In genomic region chr11:97338302-97338976, GRCm38 (mm10) we compare ENCODE assay signal across 9 mouse cellular contexts. TPM values are rescaled to one million over a fixed set of nuclear protein-coding genes. Genes with fewer than 3 reads are reported as not detected.
DNase-seq lines count a peak whose midpoint lies in the region; ATAC-seq and TF ChIP-seq lines count a peak whose summit lies in the region.
"Had no signal": no experiment of that assay in that cellular context is flagged by ENCODE, and none has a peak within 500 bp of the region (broad histone marks: within the 10 kb centered on the region; RNA-seq: fewer than 3 reads in every experiment).

No protein-coding gene starts in this region.

- H3K27me3 ChIP-seq in kidney, embryonic 15.5 days = 0 out of 2 replicates have a peak, but pooled peaks cover 2% of the 10 kb centered on the region
- H3K27me3 ChIP-seq in kidney, adult 2 months (replicated peaks; ENCODE audit: control insufficient read depth, insufficient read depth, low read length) = no peaks in the 10 kb centered on the region
- no peaks in the 10 kb centered on the region for H3K27me3 ChIP-seq in embryonic facial prominence, embryonic 14.5 days (replicated peaks; ENCODE audit: control insufficient read depth, insufficient read depth, low read length)
- H3K27me3 ChIP-seq in intestine, postnatal 0 days (replicated peaks; ENCODE audit: control insufficient read depth, insufficient read depth, low read length) = no peaks in the 10 kb centered on the region; the same call in 1 of the 2 replicates
- no peaks in the 10 kb centered on the region for H3K27me3 ChIP-seq in thymus, adult 2 months (ENCODE audit: control insufficient read depth, insufficient read depth, low read length)

- H3K4me3 ChIP-seq in kidney, embryonic 15.5 days (replicated peaks) = no peak overlapping the region
- H3K4me3 ChIP-seq in kidney, adult 2 months (ENCODE audit: insufficient read depth, low read depth, low read length) = no peak overlapping the region
- peak overlapping the region; percentile 16 for H3K4me3 ChIP-seq in embryonic facial prominence, embryonic 14.5 days (ENCODE audit: low read depth, low read length)
- no peak overlapping the region for H3K4me3 ChIP-seq in intestine, postnatal 0 days (ENCODE audit: low read depth, low read length)
- no peak overlapping the region for H3K4me3 ChIP-seq in thymus, adult 2 months (ENCODE audit: control insufficient read depth, insufficient read depth, low read length)

- H3K4me1 ChIP-seq in kidney, embryonic 15.5 days = peaks cover 37% of the 10 kb centered on the region
- peaks cover 9% of the 10 kb centered on the region; the same call in 1 of the 2 replicates for H3K4me1 ChIP-seq in kidney, adult 2 months (ENCODE audit: control insufficient read depth, insufficient read depth, low read length)
- H3K4me1 ChIP-seq in embryonic facial prominence, embryonic 14.5 days (ENCODE audit: control insufficient read depth, insufficient read depth, low read length) = peaks cover 15% of the 10 kb centered on the region
- H3K4me1 ChIP-seq in intestine, postnatal 0 days (replicated peaks; ENCODE audit: control insufficient read depth, insufficient read depth, low read length) = no peaks in the 10 kb centered on the region
- peaks cover 25% of the 10 kb centered on the region for H3K4me1 ChIP-seq in thymus, adult 2 months (replicated peaks; ENCODE audit: control insufficient read depth, insufficient read depth, low read length)

- peak overlapping the region; percentile 37 for H3K4me2 ChIP-seq in kidney, embryonic 15.5 days
- peak overlapping the region; percentile 42 for H3K4me2 ChIP-seq in embryonic facial prominence, embryonic 14.5 days (ENCODE audit: low read depth, low read length)
- peak overlapping the region; percentile 47 for H3K4me2 ChIP-seq in intestine, postnatal 0 days (replicated peaks; ENCODE audit: low read depth)

- no peak for TF ChIP-seq POLR2A in kidney, adult 2 months (IDR thresholded peaks at IDR 0.05; ENCODE audit: low read depth, low read length)
- TF ChIP-seq POLR2A in thymus, adult 2 months (IDR thresholded peaks at IDR 0.05; ENCODE audit: control insufficient read depth, extremely low read depth, insufficient read depth, low read length, poor library complexity) = no peak

- TF ChIP-seq CTCF in kidney, adult 2 months (conservative IDR thresholded peaks at IDR 0.05; ENCODE audit: insufficient read depth, insufficient read length, low read depth, low read length) = no peak
- no peak for TF ChIP-seq CTCF in intestine, postnatal 0 days (IDR thresholded peaks at IDR 0.05; ENCODE audit: low read depth)
- TF ChIP-seq CTCF in thymus, adult 2 months (IDR thresholded peaks at IDR 0.05; ENCODE audit: borderline replicate concordance, control insufficient read depth, extremely low read depth, insufficient read depth, low read length, poor library complexity) = no peak

- H3K36me3 ChIP-seq in kidney, embryonic 15.5 days = no peaks in the 10 kb centered on the region
- H3K36me3 ChIP-seq in kidney, adult 2 months (ENCODE audit: control insufficient read depth, insufficient read depth, low read length) = no peaks in the 10 kb centered on the region
- H3K36me3 ChIP-seq in embryonic facial prominence, embryonic 14.5 days (ENCODE audit: control insufficient read depth, insufficient read depth, low read length) = no peaks in the 10 kb centered on the region
- H3K36me3 ChIP-seq in intestine, postnatal 0 days (ENCODE audit: control insufficient read depth, insufficient read depth) = no peaks in the 10 kb centered on the region
- H3K36me3 ChIP-seq in thymus, adult 2 months (ENCODE audit: control insufficient read depth, insufficient read depth, low read length) = no peaks in the 10 kb centered on the region
- H3K36me3 ChIP-seq: G1E had no signal

- no peak overlapping the region for H3K9ac ChIP-seq in kidney, embryonic 15.5 days
- H3K9ac ChIP-seq in embryonic facial prominence, embryonic 14.5 days (ENCODE audit: low read depth, low read length) = peak overlapping the region; percentile 26; the same call in 1 of the 2 replicates
- no peak overlapping the region for H3K9ac ChIP-seq in intestine, postnatal 0 days (ENCODE audit: low read depth, low read length)

- no peak for DNase-seq in kidney, adult 2 months
- peak; percentile 67 for DNase-seq in embryonic facial prominence, embryonic 14.5 days (ENCODE audit: low spot score)
- peak; percentile 38 for DNase-seq in ovary, postnatal 14 days (ENCODE audit: low spot score)
- no peak for DNase-seq in thymus, adult 2 months
- DNase-seq in left cerebral cortex, adult 9 months (ENCODE audit: low spot score in 2 of 2) = no peak
- no peak for DNase-seq in thymus, adult 18-20 months

- H3K27ac ChIP-seq in kidney, embryonic 15.5 days = peak overlapping the region; percentile 56; the same call in 1 of the 2 replicates
- H3K27ac ChIP-seq in kidney, adult 2 months (ENCODE audit: insufficient read depth, low read depth, low read length) = no peak overlapping the region
- H3K27ac ChIP-seq in embryonic facial prominence, embryonic 14.5 days (replicated peaks; ENCODE audit: low read depth, low read length) = peak overlapping the region; percentile 74
- H3K27ac ChIP-seq in intestine, postnatal 0 days (ENCODE audit: low read depth, low read length) = no peak overlapping the region
- H3K27ac ChIP-seq in thymus, adult 2 months (ENCODE audit: control insufficient read depth, insufficient read depth, low read length) = no peak overlapping the region

- 41% methylated on average over 21 of the region's 21 CpGs for WGBS in kidney, embryonic 15.5 days
- 56% methylated on average over 21 of the region's 21 CpGs for WGBS in kidney, adult 2 months
- WGBS in embryonic facial prominence, embryonic 14.5 days = 35% methylated on average over 20 of the region's 21 CpGs
- WGBS in intestine, postnatal 0 days = 51% methylated on average over 21 of the region's 21 CpGs
- WGBS in thymus, adult 2 months = 85% methylated on average over 20 of the region's 21 CpGs

- no peaks in the 10 kb centered on the region for H3K9me3 ChIP-seq in kidney, embryonic 15.5 days (replicated peaks)
- no peaks in the 10 kb centered on the region for H3K9me3 ChIP-seq in embryonic facial prominence, embryonic 14.5 days (ENCODE audit: control insufficient read depth, low read length)
- no peaks in the 10 kb centered on the region for H3K9me3 ChIP-seq in intestine, postnatal 0 days (ENCODE audit: control insufficient read depth)
- H3K9me3 ChIP-seq: G1E had no signal

- 0 out of 2 replicates have a peak, but pooled peaks have one; percentile 45 for ATAC-seq in kidney, embryonic 15.5 days (replicated peaks; ENCODE audit: low FRiP score)
- ATAC-seq in embryonic facial prominence, embryonic 14.5 days (ENCODE audit: low read depth) = peak; percentile 70
- no peak for ATAC-seq in intestine, postnatal 0 days

RNA-seq across cellular contexts. Expression of gene Gpr179, which starts 13.4 kb away (rescaled TPM):
- 0.10 and 0.53 TPM in 2 replicates for polyA plus RNA-seq in kidney, embryonic 15.5 days (2015; fragmentation: Nextera tagmentation; extraction: Ambion mirVana)
- 0.08 TPM in 2 replicates for polyA plus RNA-seq in kidney, adult 2 months (2012; rRNA removed)
- 0.08 and 0.15 TPM in 2 replicates for polyA plus RNA-seq in embryonic facial prominence, embryonic 14.5 days (2014; fragmentation: Nextera tagmentation; extraction: Ambion mirVana)
- 0.07 and 0.20 TPM in 2 replicates for polyA plus RNA-seq in intestine, postnatal 0 days (2015; fragmentation: Nextera tagmentation; extraction: Ambion mirVana)
- 0.54 and 0.70 TPM in 2 replicates for polyA plus RNA-seq in thymus, adult 2 months (2012; rRNA removed)

RNA-seq across cellular contexts. Expression of gene Mrpl45, which starts 22.9 kb away (rescaled TPM):
- 52.4 and 54.1 TPM in 2 replicates for polyA plus RNA-seq in kidney, embryonic 15.5 days (2015; fragmentation: Nextera tagmentation; extraction: Ambion mirVana)
- polyA plus RNA-seq in kidney, adult 2 months (2012; rRNA removed) = 20.4 and 25.5 TPM in 2 replicates
- 35.2 and 37.8 TPM in 2 replicates for polyA plus RNA-seq in embryonic facial prominence, embryonic 14.5 days (2014; fragmentation: Nextera tagmentation; extraction: Ambion mirVana)
- polyA plus RNA-seq in intestine, postnatal 0 days (2015; fragmentation: Nextera tagmentation; extraction: Ambion mirVana) = 40.2 and 40.5 TPM in 2 replicates
- 13.2 and 14.1 TPM in 2 replicates for polyA plus RNA-seq in thymus, adult 2 months (2012; rRNA removed)

RNA-seq across cellular contexts. Expression of gene Socs7, which starts 23.9 kb away (rescaled TPM):
- polyA plus RNA-seq in kidney, embryonic 15.5 days (2015; fragmentation: Nextera tagmentation; extraction: Ambion mirVana) = 3.8 and 3.9 TPM in 2 replicates
- 12.9 and 13.5 TPM in 2 replicates for polyA plus RNA-seq in kidney, adult 2 months (2012; rRNA removed)
- polyA plus RNA-seq in embryonic facial prominence, embryonic 14.5 days (2014; fragmentation: Nextera tagmentation; extraction: Ambion mirVana) = 3.0 and 3.1 TPM in 2 replicates
- 2.4 and 2.5 TPM in 2 replicates for polyA plus RNA-seq in intestine, postnatal 0 days (2015; fragmentation: Nextera tagmentation; extraction: Ambion mirVana)
- 17.3 and 17.8 TPM in 2 replicates for polyA plus RNA-seq in thymus, adult 2 months (2012; rRNA removed)

RNA-seq across cellular contexts. Expression of gene Npepps, which starts 58.0 kb away (rescaled TPM):
- polyA plus RNA-seq in kidney, embryonic 15.5 days (2015; fragmentation: Nextera tagmentation; extraction: Ambion mirVana) = 76.9 and 88.5 TPM in 2 replicates
- 23.1 and 25.3 TPM in 2 replicates for polyA plus RNA-seq in kidney, adult 2 months (2012; rRNA removed)
- polyA plus RNA-seq in embryonic facial prominence, embryonic 14.5 days (2014; fragmentation: Nextera tagmentation; extraction: Ambion mirVana) = 72.5 and 76.8 TPM in 2 replicates
- polyA plus RNA-seq in intestine, postnatal 0 days (2015; fragmentation: Nextera tagmentation; extraction: Ambion mirVana) = 41.9 and 54.7 TPM in 2 replicates
- 36.9 and 42.9 TPM in 2 replicates for polyA plus RNA-seq in thymus, adult 2 months (2012; rRNA removed)

Comparison
In these comparisons a context has a peak if more than half of its experiments do, and no peak if none do; other contexts are left out.
1. H3K27ac ChIP-seq: peak in kidney, embryonic 15.5 days (single experiment) and embryonic facial prominence, embryonic 14.5 days (single experiment); none in kidney, adult 2 months (single experiment), intestine, postnatal 0 days (single experiment) and thymus, adult 2 months (single experiment).
2. DNase-seq: peak in embryonic facial prominence, embryonic 14.5 days (single experiment) and ovary, postnatal 14 days (single experiment); none in kidney, adult 2 months (single experiment), thymus, adult 2 months (single experiment), left cerebral cortex, adult 9 months (0 of 2) and thymus, adult 18-20 months (0 of 2).
3. Peak in every context shown above with its lines, with median percentiles within 50 percentile points of each other: H3K4me2 ChIP-seq.